Mouse (Mus musculus): ENCODE measurements around the gene Nxph1. TPM values are rescaled to one million over a fixed set of nuclear protein-coding genes. Genes with fewer than 3 reads are reported as not detected.

Gene Nxph1
- total RNA-seq, 2 experiments from 2014 or later: not detected

- DNase-seq: peak; percentile 16
- TF ChIP-seq CTCF (IDR thresholded peaks at IDR 0.05): no peak
- intact Hi-C loops (cut with DNase I): no loop called here
- no peak overlapping the region for H3K4me3 ChIP-seq
- no peak overlapping the region for H3K27ac ChIP-seq
These were observed 129.8 kb downstream of the Nxph1 start for GRCm38 (mm10) chr6:9077793-9078689.

DNA sequence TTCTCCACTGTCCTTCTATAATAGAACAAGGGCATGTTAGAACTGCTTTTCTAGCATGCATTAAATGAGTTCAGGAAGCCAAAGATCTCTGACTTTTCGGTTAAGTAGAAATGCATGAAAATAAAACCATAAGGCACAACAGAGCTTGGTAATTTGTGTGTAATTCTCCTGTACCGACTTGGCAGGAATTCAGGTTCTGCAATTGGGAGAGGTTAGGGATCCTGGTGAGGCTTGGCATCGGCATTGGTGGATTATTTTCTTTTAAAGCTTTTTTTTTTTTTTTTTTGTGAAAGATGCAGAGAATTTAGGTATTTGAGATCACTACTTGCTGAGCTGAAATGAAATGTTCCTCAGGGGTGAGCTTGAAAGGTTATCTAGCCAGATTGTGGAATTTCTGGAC lies 135.6 kb downstream of the Nxph1 start:
- intact Hi-C loops (cut with DNase I): no loop called here
- no peak overlapping the region for H3K4me3 ChIP-seq
- DNase-seq: no peak
- no peak overlapping the region for H3K27ac ChIP-seq
- TF ChIP-seq CTCF (IDR thresholded peaks at IDR 0.05): no peak

DNA sequence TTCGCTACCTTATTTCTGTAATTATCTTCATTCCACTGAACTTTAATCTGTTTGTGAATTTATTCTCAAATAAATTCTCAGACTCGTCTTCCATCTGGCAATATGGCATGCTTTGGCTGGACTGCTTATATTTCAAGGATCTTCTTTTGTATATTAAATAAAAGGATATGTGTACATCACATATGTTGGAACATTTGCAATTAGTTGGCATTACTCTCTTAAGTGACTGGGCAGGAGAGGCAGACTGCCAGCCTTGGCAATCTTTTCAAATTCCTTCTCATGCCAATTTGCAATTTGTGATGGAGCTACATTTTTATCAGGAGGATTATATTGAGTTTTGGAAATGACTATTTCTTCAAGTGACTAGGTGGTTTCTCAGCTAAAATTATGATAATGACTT lies 149.1 kb downstream of the Nxph1 start:
- no peak overlapping the region for H3K27ac ChIP-seq
- no peak overlapping the region for H3K4me3 ChIP-seq

GRCm38 (mm10) chr6:9107366-9107765 lies 159.1 kb downstream of the Nxph1 start:
- intact Hi-C loops (cut with DNase I): no loop called here
- Histone ChIP-seq H3K27ac (no peak overlapping the region), H3K4me3 (no peak overlapping the region)
- no peak for TF ChIP-seq CTCF (IDR thresholded peaks at IDR 0.05)
- no peak for DNase-seq

More for the DNA sequence above, 149.1 kb downstream of the Nxph1 start:
- DNase-seq: no peak
- TF ChIP-seq CTCF (IDR thresholded peaks at IDR 0.05): no peak
- intact Hi-C loops (cut with DNase I): no loop called here

DNA sequence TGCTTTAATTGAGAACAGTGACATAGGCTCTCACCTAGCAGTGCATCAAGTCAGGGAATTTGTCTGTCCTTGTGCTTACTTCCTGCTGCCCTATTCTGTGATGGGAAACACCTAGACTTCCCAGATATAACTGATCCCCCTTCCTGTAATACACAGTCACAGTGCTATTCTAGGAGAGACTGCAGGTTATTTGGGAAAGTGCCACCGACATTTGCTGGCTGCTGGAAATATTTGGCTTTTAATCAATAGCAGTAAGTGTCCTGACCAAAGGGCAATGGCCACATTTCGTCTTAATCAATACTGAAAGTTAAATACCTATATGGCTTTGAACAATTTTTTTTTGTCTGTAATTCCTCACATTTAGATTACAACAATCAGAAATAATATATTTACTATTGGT lies 170.9 kb downstream of the Nxph1 start:
- no peak overlapping the region for H3K4me3 ChIP-seq
- no peak overlapping the region for H3K27ac ChIP-seq
- TF ChIP-seq CTCF (IDR thresholded peaks at IDR 0.05): no peak
- no peak for DNase-seq
- intact Hi-C loops (cut with DNase I): no loop called here

- intact Hi-C loops (cut with DNase I): no loop called here
- Histone ChIP-seq H3K27ac (no peak overlapping the region), H3K4me3 (no peak overlapping the region)
- DNase-seq: no peak
- TF ChIP-seq CTCF (IDR thresholded peaks at IDR 0.05): no peak
These were observed 176.2 kb downstream of the Nxph1 start for GRCm38 (mm10) chr6:9124321-9124914.

DNA sequence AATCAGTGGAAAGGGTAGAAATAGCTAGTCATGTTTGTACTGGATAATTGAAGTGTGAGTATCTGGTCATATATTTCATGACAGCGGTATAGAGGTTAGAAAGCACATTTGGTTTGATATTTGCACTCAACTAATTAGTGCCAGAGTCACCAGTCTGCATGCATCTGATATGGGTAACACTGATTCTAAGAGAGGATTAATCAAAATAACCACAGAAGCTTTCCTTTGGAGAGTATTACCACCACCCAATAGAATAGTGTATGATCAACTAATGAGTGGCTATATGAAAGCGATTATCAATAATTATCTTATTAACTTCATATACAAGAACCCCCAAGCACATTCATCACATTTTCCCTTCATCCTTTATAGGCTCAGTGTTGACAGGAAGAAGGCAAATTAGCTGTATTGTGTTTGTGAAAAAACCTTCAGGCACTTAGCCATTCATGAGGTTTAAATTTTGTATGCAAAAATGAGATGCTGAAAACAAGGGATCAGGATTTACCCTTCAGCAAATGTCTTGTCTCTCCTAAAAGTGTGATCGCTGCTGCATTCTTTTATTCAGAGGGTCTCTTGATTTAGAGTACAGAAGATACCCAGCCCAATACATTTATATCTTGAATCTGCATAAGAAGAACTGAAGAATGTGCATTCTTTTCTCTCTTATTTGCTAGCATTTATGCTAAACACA lies 185.5 kb downstream of the Nxph1 start:
- no peak for TF ChIP-seq CTCF (IDR thresholded peaks at IDR 0.05)
- intact Hi-C loops (cut with DNase I): no loop called here
- no peak overlapping the region for H3K4me3 ChIP-seq
- DNase-seq: no peak
- no peak overlapping the region for H3K27ac ChIP-seq

- no peak overlapping the region for H3K4me3 ChIP-seq
- TF ChIP-seq CTCF (IDR thresholded peaks at IDR 0.05): no peak
- intact Hi-C loops (cut with DNase I): no loop called here
- H3K27ac ChIP-seq: no peak overlapping the region
- no peak for DNase-seq
These were observed 199.7 kb downstream of the Nxph1 start for GRCm38 (mm10) chr6:9147966-9148365.

DNA sequence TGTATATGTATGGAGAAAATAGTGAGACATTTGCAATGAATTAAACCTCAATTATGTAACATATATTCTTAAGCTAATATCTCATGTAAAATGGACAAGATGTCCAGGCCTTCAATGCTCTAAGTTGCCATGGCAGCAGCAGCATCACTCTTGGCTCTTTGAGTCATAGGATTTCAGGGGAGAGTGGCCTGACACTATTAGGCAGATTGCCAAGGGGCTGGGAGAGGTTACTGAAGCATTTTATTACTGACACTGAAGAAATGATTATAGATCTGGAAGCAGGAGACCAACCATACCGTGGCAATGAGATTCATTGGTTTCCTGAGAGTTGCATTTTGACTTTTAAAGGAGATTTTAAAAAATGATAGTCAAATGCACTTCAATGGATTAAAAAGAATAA lies 201.6 kb downstream of the Nxph1 start:
- DNase-seq: peak; percentile 9
- no peak overlapping the region for H3K27ac ChIP-seq
- no peak overlapping the region for H3K4me3 ChIP-seq
- TF ChIP-seq CTCF (IDR thresholded peaks at IDR 0.05): no peak
- intact Hi-C loops (cut with DNase I): no loop called here

- Histone ChIP-seq H3K4me3 (no peak overlapping the region), H3K27ac (no peak overlapping the region)
- TF ChIP-seq CTCF (IDR thresholded peaks at IDR 0.05): no peak
- intact Hi-C loops (cut with DNase I): no loop called here
- DNase-seq: no peak
These were observed 211.0 kb downstream of the Nxph1 start for GRCm38 (mm10) chr6:9159191-9159590.

GRCm38 (mm10) chr6:9182477-9182876 lies 234.2 kb downstream of the Nxph1 start:
- DNase-seq: no peak
- intact Hi-C loops (cut with DNase I): no loop called here
- Histone ChIP-seq H3K27ac (no peak overlapping the region), H3K4me3 (no peak overlapping the region)
- TF ChIP-seq CTCF (IDR thresholded peaks at IDR 0.05): no peak

DNA sequence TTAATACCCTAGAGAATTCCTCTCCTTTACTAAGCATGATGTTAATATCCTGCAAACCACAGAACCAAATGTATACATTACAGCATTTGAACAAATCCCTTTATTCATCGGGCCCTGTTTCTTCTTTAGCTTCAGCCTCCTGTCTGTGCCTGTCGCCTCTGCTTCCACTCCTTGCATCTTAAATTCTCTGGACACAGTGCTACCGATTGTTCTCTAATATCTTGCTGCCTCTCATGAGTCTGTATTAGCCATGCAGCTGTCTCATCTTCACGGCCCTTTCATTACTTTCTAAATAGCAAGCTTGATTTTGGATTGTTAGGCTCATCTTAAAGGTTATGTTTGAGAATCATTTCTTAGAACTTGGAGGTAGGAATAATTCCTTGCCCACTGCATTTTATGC lies 262.5 kb downstream of the Nxph1 start:
- intact Hi-C loops (cut with DNase I): no loop called here
- Histone ChIP-seq H3K27ac (no peak overlapping the region), H3K4me3 (no peak overlapping the region)
- TF ChIP-seq CTCF (IDR thresholded peaks at IDR 0.05): no peak
- DNase-seq: no peak

Measured in gastrocnemius, adult 2 months (tissue).